Mouse (Mus musculus) CH12.LX (cell line): Measurements from ENCODE around the gene Mrps18b. TPM values are rescaled to one million over a fixed set of nuclear protein-coding genes. Genes with fewer than 3 reads are reported as not detected.

Experiments
- DNase-seq: peaks from one replicate; pipeline ENCODE4 v3.0.0-alpha.2; 2013; ENCODE audit errors: extremely low read depth
- H3K27ac ChIP-seq: 2 replicates; pipeline ENCODE4 v1.5.1; 2012; ENCODE audit warnings: low read depth, mild to moderate bottlenecking, control low read depth, moderate library complexity; ENCODE audit not compliant: insufficient read depth
- H3K27me3 ChIP-seq: replicated peaks from 2 replicates; pipeline ENCODE3; 2012; ENCODE audit warnings: inconsistent platforms
- H3K36me3 ChIP-seq, 2 experiments: replicated peaks in 1 of 2; 2 replicates each; pipeline versions ENCODE3 to v1.6.1; 2012; ENCODE audit warnings: inconsistent platforms in 1 of 2, low read length in 1 of 2, mild to moderate bottlenecking in 1 of 2, mixed read lengths in 1 of 2, moderate library complexity in 1 of 2; ENCODE audit not compliant: control insufficient read depth in 1 of 2, insufficient read depth in 1 of 2
- H3K4me1 ChIP-seq, 2 experiments: 2 replicates each; pipeline ENCODE4 v1.6.1; 2012; ENCODE audit warnings: inconsistent platforms in 1 of 2, moderate library complexity in 1 of 2; ENCODE audit not compliant: insufficient read depth in 2 of 2, control insufficient read depth in 1 of 2
- H3K4me2 ChIP-seq: 2 replicates; pipeline ENCODE4 v1.6.1; 2012; ENCODE audit warnings: low read depth, mild to moderate bottlenecking, control low read depth; ENCODE audit not compliant: poor library complexity, insufficient read depth, severe bottlenecking
- H3K4me3 ChIP-seq, 3 experiments: fragments of 150-350 bp in 1 of 3; sonication (generic) in 1 of 3; replicated peaks in 1 of 3; 2 replicates each; pipeline versions ENCODE3 to v1.5.1; 2011 to 2012; ENCODE audit warnings: low read depth in 2 of 3, low read length in 2 of 3, mild to moderate bottlenecking in 2 of 3, moderate library complexity in 2 of 3, control low read depth in 1 of 3, improper control_type of control experiment in 1 of 3, inconsistent platforms in 1 of 3, mixed read lengths in 1 of 3; ENCODE audit not compliant: poor library complexity in 1 of 3
- H3K79me2 ChIP-seq: replicated peaks from 2 replicates; pipeline ENCODE4 v1.6.1; 2012; ENCODE audit warnings: mild to moderate bottlenecking, moderate library complexity; ENCODE audit not compliant: control insufficient read depth, poor library complexity, insufficient read depth, severe bottlenecking; ENCODE audit errors: extremely low read depth
- H3K9ac ChIP-seq: 2 replicates; pipeline ENCODE4 v1.6.1; 2012; ENCODE audit warnings: low read depth, mild to moderate bottlenecking, control low read depth, moderate library complexity; ENCODE audit not compliant: insufficient read depth
- H3K9me3 ChIP-seq: replicated peaks from 2 replicates; pipeline ENCODE3; 2012; ENCODE audit warnings: low read length, inconsistent platforms, mixed read lengths
- BHLHE40 ChIP-seq: IDR thresholded peaks from 2 replicates; pipeline ENCODE4 v1.6.1; 2011; ENCODE audit warnings: mild to moderate bottlenecking, low read depth, low read length, improper control_type of control experiment
- E2F4 ChIP-seq: IDR thresholded peaks from 2 replicates; pipeline ENCODE4 v1.6.1; 2011; ENCODE audit warnings: low read depth, low read length, improper control_type of control experiment; ENCODE audit not compliant: insufficient replicate concordance
- ELF1 ChIP-seq: IDR thresholded peaks from 2 replicates; pipeline ENCODE4 v1.6.1; 2014; ENCODE audit warnings: low read depth, mild to moderate bottlenecking, inconsistent platforms, low read length, improper control_type of control experiment
- JUND ChIP-seq: conservative IDR thresholded peaks from 2 replicates; pipeline ENCODE4 v1.6.1; 2011; ENCODE audit warnings: low read depth, low read length, improper control_type of control experiment
- MAFK ChIP-seq: IDR thresholded peaks from 2 replicates; pipeline ENCODE4 v1.6.1; 2011; ENCODE audit warnings: low read length, improper control_type of control experiment; ENCODE audit not compliant: insufficient replicate concordance
- MAZ ChIP-seq: IDR thresholded peaks from 2 replicates; pipeline ENCODE4 v1.6.1; 2012; ENCODE audit warnings: low read depth, mild to moderate bottlenecking, inconsistent platforms, low read length, improper control_type of control experiment, moderate library complexity
- MEF2A ChIP-seq: IDR thresholded peaks from 2 replicates; pipeline ENCODE4 v1.6.1; 2014; ENCODE audit warnings: low read depth, mild to moderate bottlenecking, inconsistent platforms, low read length, improper control_type of control experiment, borderline replicate concordance
- MYC ChIP-seq: IDR thresholded peaks from 2 replicates; pipeline ENCODE4 v1.6.1; 2011; ENCODE audit warnings: low read depth, mild to moderate bottlenecking, improper control_type of control experiment, low read length
- NELFE ChIP-seq: IDR thresholded peaks from 2 replicates; pipeline ENCODE4 v1.6.1; 2011; ENCODE audit warnings: low read depth, low read length, improper control_type of control experiment
- POLR2A ChIP-seq: IDR thresholded peaks from 2 replicates; pipeline ENCODE4 v1.6.1; 2011; ENCODE audit warnings: low read depth, mild to moderate bottlenecking, improper control_type of control experiment, low read length
- SIN3A ChIP-seq: IDR thresholded peaks from 2 replicates; pipeline ENCODE4 v1.6.1; 2012; ENCODE audit warnings: low read length, improper control_type of control experiment, inconsistent platforms
- TBP ChIP-seq: conservative IDR thresholded peaks from 2 replicates; pipeline ENCODE4 v1.6.1; 2011; ENCODE audit warnings: low read depth, low read length, improper control_type of control experiment
- TCF12 ChIP-seq: IDR thresholded peaks from 2 replicates; pipeline ENCODE4 v1.6.1; 2014; ENCODE audit warnings: low read depth, mild to moderate bottlenecking, inconsistent platforms, low read length, improper control_type of control experiment
- UBTF ChIP-seq: IDR thresholded peaks from 2 replicates; pipeline ENCODE4 v1.6.1; 2012; ENCODE audit warnings: low read depth, mild to moderate bottlenecking, inconsistent platforms, low read length, improper control_type of control experiment, moderate library complexity
- USF1 ChIP-seq: IDR thresholded peaks from 2 replicates; pipeline ENCODE4 v1.6.1; 2014; ENCODE audit warnings: low read depth, mild to moderate bottlenecking, inconsistent platforms, low read length, improper control_type of control experiment
- USF2 ChIP-seq: conservative IDR thresholded peaks from 2 replicates; pipeline ENCODE4 v1.6.1; 2011; ENCODE audit warnings: low read depth, low read length, improper control_type of control experiment
- dilution Hi-C: fragments of 300-500 bp; cut with MboI; formaldehyde crosslinking; loops from 2 replicates; pipeline ENCODE4 v1.14.3; 2020; ENCODE audit warnings: low sequenced_read_pairs; ENCODE audit not compliant: extremely low pct_unique_long_range_greater_than_20kb, extremely low pct_ligation_motif_present
- in situ Hi-C: fragments of 300-500 bp; cut with MboI; formaldehyde crosslinking; loops from 3 replicates; pipeline ENCODE4 v1.14.3; 2019; ENCODE audit warnings: low sequenced_read_pairs, low pct_ligation_motif_present, low pct_unique_long_range_greater_than_20kb, mixed read lengths
- polyA plus RNA-seq: library from polyadenylated mRNA; unstranded; fragments of >175 nt; gene quantifications from 2 replicates; pipeline ENCODE4 v1.2.1, GENCODE M21; 2012; ENCODE audit warnings: low read depth; ENCODE audit not compliant: insufficient read length
- total RNA-seq, 2 experiments: library from RNA; depleted of rRNA; stranded (reverse); fragments of 300-350 nt in 1 of 2; fragments of >200 nt in 1 of 2; gene quantifications; 2 replicates each; pipeline ENCODE4 v1.2.3; 2012 to 2014

The Mrps18b gene
- total and polyA plus RNA-seq, 3 experiments, result 108 to 172 (median 148) TPM

DNA sequence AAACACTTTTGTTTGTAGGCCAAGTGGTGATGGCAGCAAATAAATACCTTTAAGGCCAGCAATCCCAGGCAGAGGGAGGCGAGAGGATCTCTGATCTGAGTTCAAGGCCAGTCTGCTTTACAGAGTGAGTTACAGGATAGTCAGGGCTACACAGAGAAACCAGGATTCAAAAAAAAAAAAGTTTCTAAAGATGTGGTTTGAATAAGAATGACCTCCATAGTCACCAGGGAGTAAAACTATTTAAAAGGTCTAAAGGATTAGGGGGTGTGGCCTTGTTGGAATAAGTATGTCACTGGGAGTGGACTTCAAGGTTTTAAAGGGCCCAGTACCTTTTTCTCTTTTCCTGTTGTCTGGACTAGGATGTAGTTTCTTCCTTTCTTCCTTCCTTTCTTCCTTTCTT is 23.8 kb upstream of the Mrps18b start:
- H3K9ac ChIP-seq, result no peak overlapping the region
- dilution Hi-C loops (no loop called here), in situ Hi-C loops (no loop called here)
- no peak for DNase-seq
- H3K4me3 ChIP-seq, result no peak overlapping the region
- H3K4me2 ChIP-seq, result no peak overlapping the region
- no peak overlapping the region for H3K27ac ChIP-seq
- H3K4me1 ChIP-seq, result no peaks in the 10 kb centered on the region
- no peaks in the 10 kb centered on the region for H3K36me3 ChIP-seq
- H3K27me3 ChIP-seq, result peaks cover 2% of the 10 kb centered on the region
- no peak for TF ChIP-seq POLR2A
- no peak for TF ChIP-seq MEF2A
- TF ChIP-seq MAFK, result no peak
- no peak for TF ChIP-seq BHLHE40
- no peak for TF ChIP-seq MYC
- no peak for TF ChIP-seq USF1
- no peak for TF ChIP-seq UBTF
- no peak for TF ChIP-seq MAZ
- TF ChIP-seq E2F4, result no peak
- no peak for TF ChIP-seq USF2
- TF ChIP-seq TCF12, result no peak
- no peak for TF ChIP-seq ELF1
- no peak for TF ChIP-seq JUND
- TF ChIP-seq SIN3A, result no peak
- no peaks in the 10 kb centered on the region for H3K79me2 ChIP-seq
- H3K9me3 ChIP-seq, result peaks cover 6% of the 10 kb centered on the region

DNA sequence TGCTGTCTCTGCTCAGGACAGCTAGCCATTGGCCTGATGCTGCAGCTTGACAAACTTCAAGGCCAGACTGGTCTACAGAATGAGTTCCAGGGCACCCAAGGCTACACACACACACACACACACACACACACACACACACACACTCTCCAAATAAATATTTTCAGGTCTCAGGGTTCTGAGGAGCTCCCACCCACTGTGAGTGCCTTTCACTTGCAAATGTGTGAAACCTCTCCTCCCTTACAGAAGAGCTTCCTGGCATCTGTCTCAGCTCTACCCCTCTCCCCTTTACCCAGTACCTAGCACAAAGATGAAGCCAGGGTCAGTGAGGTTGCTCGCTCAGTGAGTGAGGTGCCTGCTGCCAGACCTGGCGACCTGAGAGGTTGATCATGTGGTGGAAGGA is 22.9 kb upstream of the Mrps18b start:
- in situ Hi-C loops, result no loop called here
- peaks cover 2% of the 10 kb centered on the region for H3K27me3 ChIP-seq
- H3K27ac ChIP-seq, result no peak overlapping the region
- H3K4me3 ChIP-seq, result no peak overlapping the region
- H3K4me2 ChIP-seq, result no peak overlapping the region
- peaks cover 6% of the 10 kb centered on the region for H3K9me3 ChIP-seq
- H3K4me1 ChIP-seq, result no peaks in the 10 kb centered on the region
- DNase-seq, result no peak
- dilution Hi-C loops, result no loop called here
- no peak overlapping the region for H3K9ac ChIP-seq
- TF ChIP-seq NELFE (no peak), E2F4 (no peak), TBP (no peak)
- H3K79me2 ChIP-seq, result no peaks in the 10 kb centered on the region
- no peaks in the 10 kb centered on the region for H3K36me3 ChIP-seq
